Mouse (Mus musculus) forebrain, embryonic 12.5 days (tissue): Measurements from ENCODE around the gene B430306N03Rik. TPM values are rescaled to one million over a fixed set of nuclear protein-coding genes. Genes with fewer than 3 reads are reported as not detected.
"Not testable (repeated sequence)": the region's sequence is repeated elsewhere in the genome, so short reads cannot be mapped to it uniquely, and the experiment has no call there.

Experiments
- ATAC-seq: fragments of 200-750 bp; cut with Nextera tagmentation; 2 replicates; pipeline ENCODE4 v1.8.0; 2017; ENCODE audit warnings: moderate TSS enrichment; ENCODE audit not compliant: low FRiP score
- H3K27ac ChIP-seq: fragments of 300-500 bp; sonication (generic); 2 replicates; pipeline ENCODE4 v1.5.1; 2016; ENCODE audit warnings: mild to moderate bottlenecking
- H3K27me3 ChIP-seq: fragments of 300-500 bp; sonication (generic); 2 replicates; pipeline ENCODE4 v1.6.1; 2016; ENCODE audit warnings: mild to moderate bottlenecking
- H3K36me3 ChIP-seq: fragments of 300-500 bp; sonication (generic); replicated peaks from 2 replicates; pipeline ENCODE4 v1.6.1; 2016; ENCODE audit warnings: mild to moderate bottlenecking
- H3K4me1 ChIP-seq: fragments of 300-500 bp; sonication (generic); 2 replicates; pipeline ENCODE4 v1.6.1; 2016
- H3K4me2 ChIP-seq: fragments of 300-500 bp; sonication (generic); 2 replicates; pipeline ENCODE4 v1.6.1; 2016; ENCODE audit warnings: mild to moderate bottlenecking, moderate library complexity
- H3K4me3 ChIP-seq: fragments of 300-500 bp; sonication (generic); replicated peaks from 2 replicates; pipeline ENCODE4 v1.5.1; 2016; ENCODE audit warnings: mild to moderate bottlenecking
- H3K9ac ChIP-seq: fragments of 300-500 bp; sonication (generic); 2 replicates; pipeline ENCODE4 v1.6.1; 2016; ENCODE audit warnings: mild to moderate bottlenecking
- H3K9me3 ChIP-seq: fragments of 300-500 bp; sonication (generic); 2 replicates; pipeline ENCODE4 v1.6.1; 2016
- WGBS: fragments of 180-500 bp; shearing (Covaris S2); methylation state at CpG from one replicate; pipeline ENCODE4 v1.1.7; 2016; 5-methylcytosine and 5-hydroxymethylcytosine counted together
- polyA plus RNA-seq: library from polyadenylated mRNA; unstranded; fragments of >200 nt; fragmentation: Nextera tagmentation; extraction: Ambion mirVana; gene quantifications from 2 replicates; pipeline ENCODE4 v1.2.1, GENCODE M21; 2016

Gene B430306N03Rik
- polyA plus RNA-seq, 1 experiment from 2014 or later, result not detected

DNA sequence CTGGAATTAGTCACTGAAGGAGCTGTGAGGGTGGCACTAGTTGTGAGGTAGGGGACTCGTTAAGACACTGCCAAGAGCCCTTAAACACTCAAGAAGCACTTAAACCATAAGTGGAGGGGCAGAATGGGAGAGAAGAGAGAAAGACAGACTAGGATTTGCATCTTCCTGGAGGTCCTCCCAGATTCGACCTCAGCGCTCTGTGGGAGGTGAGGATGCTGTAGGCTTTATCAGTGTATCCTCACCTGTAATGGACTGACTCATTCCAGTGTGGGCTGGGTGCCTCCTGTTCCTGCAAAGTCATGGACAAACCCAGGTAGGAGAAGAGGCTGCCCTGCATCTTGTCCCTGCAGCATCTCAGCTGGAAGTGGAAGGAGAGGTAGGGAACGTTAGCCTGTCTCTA lies 30.9 kb downstream of the B430306N03Rik start:
- no peak overlapping the region for H3K4me3 ChIP-seq

GRCm38 (mm10) chr17:48347287-48347686 lies 31.3 kb downstream of the B430306N03Rik start:
- Histone ChIP-seq H3K4me2 (no peak overlapping the region), H3K9me3 (no peaks in the 10 kb centered on the region), H3K4me1 (no peaks in the 10 kb centered on the region), H3K9ac (no peak overlapping the region), H3K27ac (no peak overlapping the region), H3K27me3 (no peaks in the 10 kb centered on the region), H3K36me3 (no peaks in the 10 kb centered on the region), H3K4me3 (no peak overlapping the region)
- no peak for ATAC-seq
- WGBS, result 80% methylated on average over 2 of the region's 2 CpGs

More for the DNA sequence above, 30.9 kb downstream of the B430306N03Rik start:
- Histone ChIP-seq H3K36me3 (no peaks in the 10 kb centered on the region), H3K27ac (no peak overlapping the region), H3K27me3 (no peaks in the 10 kb centered on the region), H3K4me1 (no peaks in the 10 kb centered on the region), H3K4me2 (no peak overlapping the region), H3K9ac (no peak overlapping the region), H3K9me3 (no peaks in the 10 kb centered on the region)
- no peak for ATAC-seq
- 65% methylated on average over 4 of the region's 4 CpGs for WGBS

DNA sequence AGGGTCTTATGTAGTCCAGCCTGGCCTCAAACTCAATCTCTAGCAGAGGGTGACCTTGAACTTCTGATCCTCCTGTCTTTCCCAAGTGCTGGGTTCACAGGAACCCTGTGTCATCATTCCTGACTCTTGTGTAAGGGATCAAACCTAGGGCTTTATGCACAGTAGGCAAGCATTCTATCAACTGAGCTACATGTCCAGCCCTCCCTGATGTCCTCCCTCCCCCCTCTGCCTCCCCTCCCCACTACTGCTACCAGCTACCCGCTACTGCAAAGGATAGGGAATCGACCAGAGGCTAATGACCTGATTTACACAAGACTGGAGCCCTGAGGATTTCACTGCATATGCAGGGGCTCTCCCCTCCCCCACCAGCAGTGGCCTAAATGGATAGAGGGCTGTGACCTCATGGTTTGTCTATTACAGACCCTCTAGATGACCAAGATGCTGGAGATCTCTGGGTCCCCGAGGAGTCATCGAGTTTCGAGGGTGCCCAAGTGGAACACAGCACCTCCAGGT lies 34.8 kb downstream of the B430306N03Rik start:
- ATAC-seq, result no peak
- 72% methylated on average over 5 of the region's 5 CpGs for WGBS

GRCm38 (mm10) chr17:48352976-48353375 lies 37.0 kb downstream of the B430306N03Rik start:
- not testable (repeated sequence) for H3K27me3 ChIP-seq, H3K4me2 ChIP-seq, H3K9me3 ChIP-seq, ATAC-seq, H3K36me3 ChIP-seq, H3K9ac ChIP-seq, H3K4me3 ChIP-seq, H3K4me1 ChIP-seq, H3K27ac ChIP-seq
- 68% methylated on average over 7 of the region's 7 CpGs for WGBS

More for the DNA sequence above, 34.8 kb downstream of the B430306N03Rik start:
- Histone ChIP-seq H3K4me3 (no peak overlapping the region), H3K4me2 (no peak overlapping the region), H3K36me3 (no peaks in the 10 kb centered on the region), H3K27me3 (no peaks in the 10 kb centered on the region), H3K4me1 (no peaks in the 10 kb centered on the region), H3K27ac (no peak overlapping the region), H3K9ac (no peak overlapping the region), H3K9me3 (no peaks in the 10 kb centered on the region)

GRCm38 (mm10) chr17:48355822-48356221 lies 39.9 kb downstream of the B430306N03Rik start:
- whole genome bisulfite sequencing, result 87% methylated on average over 3 of the region's 3 CpGs
- Histone ChIP-seq H3K36me3 (no peaks in the 10 kb centered on the region), H3K9me3 (no peaks in the 10 kb centered on the region), H3K4me2 (no peak overlapping the region), H3K4me3 (no peak overlapping the region), H3K4me1 (no peaks in the 10 kb centered on the region), H3K9ac (no peak overlapping the region), H3K27me3 (no peaks in the 10 kb centered on the region), H3K27ac (no peak overlapping the region)
- no peak for ATAC-seq

GRCm38 (mm10) chr17:48357892-48358291 lies 42.0 kb downstream of the B430306N03Rik start:
- no peaks in the 10 kb centered on the region for H3K36me3 ChIP-seq
- no peaks in the 10 kb centered on the region for H3K27me3 ChIP-seq
- ATAC-seq, result no peak
- H3K9me3 ChIP-seq, result no peaks in the 10 kb centered on the region
- H3K4me2 ChIP-seq, result no peak overlapping the region
- no peak overlapping the region for H3K27ac ChIP-seq
- H3K9ac ChIP-seq, result no peak overlapping the region
- 55% methylated on average over 2 of the region's 2 CpGs for WGBS
- no peaks in the 10 kb centered on the region for H3K4me1 ChIP-seq
- no peak overlapping the region for H3K4me3 ChIP-seq

- WGBS, result 89% methylated on average over 7 of the region's 7 CpGs
- ATAC-seq, result no peak
These were observed 43.7 kb downstream of the B430306N03Rik start, which contains the start of gene Treml1 for GRCm38 (mm10) chr17:48359616-48360015. Gene Treml1 (plus strand): TSS chr17:48359916.

DNA sequence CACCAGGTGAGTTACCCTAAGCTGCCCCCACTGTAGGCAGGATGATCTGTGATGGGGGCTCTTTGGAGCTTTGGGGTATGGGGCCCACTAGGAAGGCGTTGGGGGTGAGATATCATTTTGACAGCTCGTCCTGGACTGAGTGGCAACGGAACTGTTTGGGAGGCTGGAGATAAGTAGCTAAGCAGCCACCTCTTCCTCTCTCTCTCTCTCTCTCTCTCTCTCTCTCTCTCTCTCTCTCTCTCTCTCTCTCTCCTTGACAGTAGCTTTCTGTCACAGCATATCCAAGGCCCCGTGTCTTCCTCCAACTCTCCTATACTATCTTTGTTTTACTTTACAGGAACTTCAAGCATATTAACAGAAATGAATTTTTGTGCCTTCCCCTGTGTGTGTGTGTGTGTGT lies 44.5 kb downstream of the B430306N03Rik start:
- Histone ChIP-seq H3K4me3 (no peak overlapping the region), H3K9me3 (no peaks in the 10 kb centered on the region), H3K27ac (no peak overlapping the region), H3K36me3 (no peaks in the 10 kb centered on the region), H3K27me3 (no peaks in the 10 kb centered on the region), H3K9ac (no peak overlapping the region), H3K4me2 (no peak overlapping the region), H3K4me1 (no peaks in the 10 kb centered on the region)
- no peak for ATAC-seq
- 96% methylated on average over 4 of the region's 4 CpGs for WGBS

More at GRCm38 (mm10) chr17:48359616-48360015, 43.7 kb downstream of the B430306N03Rik start, which contains the start of gene Treml1:
- no peak within 1 kb of the TSS for H3K9ac ChIP-seq
- no peak within 1 kb of the TSS for H3K4me2 ChIP-seq
- H3K27me3 ChIP-seq, result no peaks in the 10 kb centered on the region
- no peak within 1 kb of the TSS for H3K27ac ChIP-seq
- H3K36me3 ChIP-seq, result no peaks in the 10 kb centered on the region
- no peaks in the 10 kb centered on the region for H3K4me1 ChIP-seq
- no peak within 1 kb of the TSS for H3K4me3 ChIP-seq
- no peaks in the 10 kb centered on the region for H3K9me3 ChIP-seq

- WGBS, result 81% methylated on average over 3 of the region's 3 CpGs
- Histone ChIP-seq H3K27ac (no peak overlapping the region), H3K9me3 (no peaks in the 10 kb centered on the region), H3K27me3 (no peaks in the 10 kb centered on the region), H3K36me3 (no peaks in the 10 kb centered on the region), H3K4me3 (no peak overlapping the region), H3K4me2 (no peak overlapping the region), H3K9ac (no peak overlapping the region), H3K4me1 (0 out of 2 replicates have a peak, but pooled peaks cover 2% of the 10 kb centered on the region)
- no peak for ATAC-seq
These were observed 46.4 kb downstream of the B430306N03Rik start for GRCm38 (mm10) chr17:48362346-48362745.

DNA sequence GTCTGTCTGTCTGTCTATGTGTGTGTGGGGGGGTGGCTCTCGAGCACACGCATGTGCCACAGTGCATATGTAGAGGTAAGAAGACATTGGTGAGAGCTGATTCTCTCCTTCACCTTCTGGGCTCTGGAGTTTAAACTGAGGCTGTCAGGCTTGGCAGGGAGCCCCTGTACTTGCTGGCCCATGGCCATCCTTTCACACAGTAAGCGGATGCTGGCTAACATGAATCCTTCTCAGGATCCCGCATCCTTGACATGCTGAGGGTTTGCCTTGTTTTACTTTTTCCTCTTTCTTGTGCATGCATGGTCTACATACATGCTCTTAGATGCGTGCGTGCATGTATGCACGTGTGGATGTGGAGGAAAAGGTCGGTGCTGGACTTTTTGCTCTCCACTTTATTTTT lies 47.0 kb downstream of the B430306N03Rik start:
- H3K9me3 ChIP-seq, result no peaks in the 10 kb centered on the region
- H3K9ac ChIP-seq, result no peak overlapping the region
- no peak for ATAC-seq
- H3K36me3 ChIP-seq, result no peaks in the 10 kb centered on the region
- H3K27me3 ChIP-seq, result no peaks in the 10 kb centered on the region
- H3K4me2 ChIP-seq, result no peak overlapping the region
- H3K4me3 ChIP-seq, result no peak overlapping the region
- H3K27ac ChIP-seq, result no peak overlapping the region
- 92% methylated on average over 8 of the region's 8 CpGs for WGBS
- H3K4me1 ChIP-seq, result 0 out of 2 replicates have a peak, but pooled peaks cover 2% of the 10 kb centered on the region

- Histone ChIP-seq H3K9ac (no peak overlapping the region), H3K9me3 (no peaks in the 10 kb centered on the region), H3K36me3 (no peaks in the 10 kb centered on the region), H3K4me3 (no peak overlapping the region), H3K27me3 (no peaks in the 10 kb centered on the region), H3K27ac (no peak overlapping the region), H3K4me2 (no peak overlapping the region), H3K4me1 (0 out of 2 replicates have a peak, but pooled peaks cover 2% of the 10 kb centered on the region)
- ATAC-seq, result no peak
- 84% methylated on average over 6 of the region's 6 CpGs for WGBS
These were observed 47.6 kb downstream of the B430306N03Rik start for GRCm38 (mm10) chr17:48363421-48363965.

DNA sequence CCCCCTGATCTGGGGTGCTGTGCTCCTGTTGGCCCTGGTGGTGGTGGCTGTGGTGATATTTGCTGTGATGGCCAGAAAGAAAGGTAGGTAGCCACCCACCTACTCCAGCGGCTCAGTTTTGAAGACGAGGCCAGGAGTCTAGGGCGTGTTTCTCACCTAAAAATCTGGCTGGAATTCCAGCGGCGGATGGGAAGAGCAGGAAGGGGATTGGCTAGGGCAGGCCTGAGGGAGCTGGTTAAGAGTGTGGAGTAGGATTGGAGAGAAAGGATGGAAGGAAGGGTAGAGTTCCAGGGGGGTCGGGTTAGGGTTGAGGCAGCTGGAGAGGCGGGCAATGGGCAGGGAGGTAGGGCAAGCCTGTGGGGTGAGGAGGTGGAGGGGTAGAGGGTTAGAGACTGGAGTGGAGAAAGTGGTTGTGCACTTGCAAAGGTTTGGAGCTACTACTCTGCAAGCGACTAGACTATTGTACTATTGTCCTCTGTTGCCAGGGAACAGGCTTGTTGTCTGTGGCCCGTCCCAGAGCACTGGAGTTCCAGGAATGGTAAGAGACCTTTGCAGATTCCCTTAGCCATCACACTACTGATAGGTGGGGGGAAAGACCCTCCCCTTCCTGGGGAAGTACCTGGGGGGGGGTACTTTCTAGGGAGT lies 49.7 kb downstream of the B430306N03Rik start:
- Histone ChIP-seq H3K9ac (no peak overlapping the region), H3K36me3 (no peaks in the 10 kb centered on the region), H3K27ac (no peak overlapping the region), H3K4me1 (0 out of 2 replicates have a peak, but pooled peaks cover 2% of the 10 kb centered on the region), H3K4me2 (no peak overlapping the region), H3K4me3 (no peak overlapping the region), H3K27me3 (no peaks in the 10 kb centered on the region), H3K9me3 (no peaks in the 10 kb centered on the region)
- ATAC-seq, result no peak
- 69% methylated on average over 9 of the region's 9 CpGs for WGBS

GRCm38 (mm10) chr17:48366806-48367205 lies 50.9 kb downstream of the B430306N03Rik start:
- H3K4me1 ChIP-seq, result 0 out of 2 replicates have a peak, but pooled peaks cover 2% of the 10 kb centered on the region
- H3K27ac ChIP-seq, result no peak overlapping the region
- no peaks in the 10 kb centered on the region for H3K9me3 ChIP-seq
- no peaks in the 10 kb centered on the region for H3K27me3 ChIP-seq
- no peak overlapping the region for H3K4me2 ChIP-seq
- no peak overlapping the region for H3K9ac ChIP-seq
- H3K36me3 ChIP-seq, result no peaks in the 10 kb centered on the region
- ATAC-seq, result no peak
- WGBS, result 92% methylated on average over 5 of the region's 5 CpGs
- no peak overlapping the region for H3K4me3 ChIP-seq
